Mouse (Mus musculus): ENCODE results near the gene Depdc7. TPM values are rescaled to one million over a fixed set of nuclear protein-coding genes. Genes with fewer than 3 reads are reported as not detected.

Depdc7 gene
- polyA plus RNA-seq (2014; fragmentation: Nextera tagmentation; extraction: Ambion mirVana): 7.6 and 8.1 TPM in 2 replicates

GRCm38 (mm10) chr2:104742741-104743064, at the start of gene Depdc7:
Depdc7 (minus strand) TSS chr2:104742878.
- Histone ChIP-seq H3K27me3 (ENCODE audit: insufficient read depth, low read length) (no peaks in the 10 kb centered on the region), H3K4me1 (ENCODE audit: insufficient read depth) (0 out of 2 replicates have a peak, but pooled peaks cover 3% of the 10 kb centered on the region), H3K36me3 (ENCODE audit: insufficient read depth) (no peaks in the 10 kb centered on the region), H3K4me2 (peak within 1 kb of the TSS; percentile 98), H3K9me3 (ENCODE audit: low read depth, low read length) (no peaks in the 10 kb centered on the region), H3K9ac (peak within 1 kb of the TSS; percentile 68), H3K27ac (ENCODE audit: low read depth) (no peak within 1 kb of the TSS), H3K4me3 (ENCODE audit: low read depth, low read length) (peak within 1 kb of the TSS; percentile 77)
- ATAC-seq (ENCODE audit: insufficient read depth) (peak; percentile 95), DNase-seq (peak; percentile 92)
- no peak for TF ChIP-seq CTCF (IDR thresholded peaks at IDR 0.05; ENCODE audit: low read depth)
- under 1% methylated on average over 31 of the region's 31 CpGs for WGBS

GRCm38 (mm10) chr2:104774763-104775162, 32.1 kb upstream of the Depdc7 start:
- ATAC-seq (ENCODE audit: insufficient read depth) (no peak), DNase-seq (peak; percentile 72)
- H3K36me3 ChIP-seq (ENCODE audit: insufficient read depth): peaks cover 63% of the 10 kb centered on the region

GRCm38 (mm10) chr2:104768697-104769096, 26.0 kb upstream of the Depdc7 start:
- no peak for TF ChIP-seq CTCF (IDR thresholded peaks at IDR 0.05; ENCODE audit: low read depth)
- no peak for ATAC-seq (ENCODE audit: insufficient read depth)
- 84% methylated on average over 1 of the region's 1 CpGs for WGBS
- Histone ChIP-seq H3K9ac (no peak overlapping the region), H3K27ac (ENCODE audit: low read depth) (no peak overlapping the region), H3K9me3 (ENCODE audit: low read depth, low read length) (no peaks in the 10 kb centered on the region), H3K4me2 (no peak overlapping the region), H3K4me3 (ENCODE audit: low read depth, low read length) (no peak overlapping the region), H3K27me3 (ENCODE audit: insufficient read depth, low read length) (no peaks in the 10 kb centered on the region), H3K4me1 (ENCODE audit: insufficient read depth) (no peaks in the 10 kb centered on the region), H3K36me3 (ENCODE audit: insufficient read depth) (peaks cover 52% of the 10 kb centered on the region)
- DNase-seq: no peak

More at GRCm38 (mm10) chr2:104774763-104775162, 32.1 kb upstream of the Depdc7 start:
- Histone ChIP-seq H3K9me3 (ENCODE audit: low read depth, low read length) (no peaks in the 10 kb centered on the region), H3K9ac (no peak overlapping the region), H3K27me3 (ENCODE audit: insufficient read depth, low read length) (no peaks in the 10 kb centered on the region), H3K27ac (ENCODE audit: low read depth) (no peak overlapping the region), H3K4me2 (no peak overlapping the region), H3K4me1 (ENCODE audit: insufficient read depth) (no peaks in the 10 kb centered on the region), H3K4me3 (ENCODE audit: low read depth, low read length) (no peak overlapping the region)
- peak; percentile 66 for TF ChIP-seq CTCF (IDR thresholded peaks at IDR 0.05; ENCODE audit: low read depth)
- WGBS: 84% methylated on average over 1 of the region's 1 CpGs

GRCm38 (mm10) chr2:104764018-104764417, 21.3 kb upstream of the Depdc7 start:
- Histone ChIP-seq H3K9ac (no peak overlapping the region), H3K36me3 (ENCODE audit: insufficient read depth) (peaks cover 44% of the 10 kb centered on the region), H3K9me3 (ENCODE audit: low read depth, low read length) (no peaks in the 10 kb centered on the region), H3K4me1 (ENCODE audit: insufficient read depth) (no peaks in the 10 kb centered on the region), H3K4me2 (no peak overlapping the region), H3K4me3 (ENCODE audit: low read depth, low read length) (no peak overlapping the region), H3K27ac (ENCODE audit: low read depth) (no peak overlapping the region), H3K27me3 (ENCODE audit: insufficient read depth, low read length) (no peaks in the 10 kb centered on the region)
- no peak for TF ChIP-seq CTCF (IDR thresholded peaks at IDR 0.05; ENCODE audit: low read depth)
- no peak for ATAC-seq (ENCODE audit: insufficient read depth)
- WGBS: 80% methylated on average over 4 of the region's 4 CpGs
- DNase-seq: no peak

- ATAC-seq (ENCODE audit: insufficient read depth) (no peak), DNase-seq (no peak)
- H3K9ac ChIP-seq: no peak overlapping the region
- TF ChIP-seq CTCF (IDR thresholded peaks at IDR 0.05; ENCODE audit: low read depth): no peak
- WGBS: 72% methylated on average over 8 of the region's 8 CpGs
- H3K9me3 ChIP-seq (ENCODE audit: low read depth, low read length): no peaks in the 10 kb centered on the region
- no peaks in the 10 kb centered on the region for H3K27me3 ChIP-seq (ENCODE audit: insufficient read depth, low read length)
- no peaks in the 10 kb centered on the region for H3K4me1 ChIP-seq (ENCODE audit: insufficient read depth)
- no peak overlapping the region for H3K27ac ChIP-seq (ENCODE audit: low read depth)
- H3K4me3 ChIP-seq (ENCODE audit: low read depth, low read length): no peak overlapping the region
- H3K36me3 ChIP-seq (ENCODE audit: insufficient read depth): peaks cover 37% of the 10 kb centered on the region
- no peak overlapping the region for H3K4me2 ChIP-seq
Observed at GRCm38 (mm10) chr2:104763134-104763703, 20.5 kb upstream of the Depdc7 start.

- ATAC-seq (ENCODE audit: insufficient read depth) (peak; percentile 49; the same call in 1 of the 2 replicates), DNase-seq (peak; percentile 76)
- Histone ChIP-seq H3K4me1 (ENCODE audit: insufficient read depth) (no peaks in the 10 kb centered on the region), H3K36me3 (ENCODE audit: insufficient read depth) (0 out of 2 replicates have a peak, but pooled peaks cover 4% of the 10 kb centered on the region), H3K27me3 (ENCODE audit: insufficient read depth, low read length) (no peaks in the 10 kb centered on the region), H3K9ac (no peak overlapping the region), H3K27ac (ENCODE audit: low read depth) (no peak overlapping the region), H3K9me3 (ENCODE audit: low read depth, low read length) (no peaks in the 10 kb centered on the region), H3K4me2 (no peak overlapping the region), H3K4me3 (ENCODE audit: low read depth, low read length) (no peak overlapping the region)
- peak; percentile 58 for TF ChIP-seq CTCF (IDR thresholded peaks at IDR 0.05; ENCODE audit: low read depth)
- 57% methylated on average over 3 of the region's 3 CpGs for WGBS
Observed at GRCm38 (mm10) chr2:104750611-104751010, 7.9 kb upstream of the Depdc7 start.

- H3K4me3 ChIP-seq (ENCODE audit: low read depth, low read length): no peak overlapping the region
- H3K9me3 ChIP-seq (ENCODE audit: low read depth, low read length): no peaks in the 10 kb centered on the region
- WGBS: 71% methylated on average over 5 of the region's 5 CpGs
- no peak overlapping the region for H3K4me2 ChIP-seq
- no peak overlapping the region for H3K27ac ChIP-seq (ENCODE audit: low read depth)
- no peaks in the 10 kb centered on the region for H3K36me3 ChIP-seq (ENCODE audit: insufficient read depth)
- H3K9ac ChIP-seq: no peak overlapping the region
- H3K27me3 ChIP-seq (ENCODE audit: insufficient read depth, low read length): no peaks in the 10 kb centered on the region
- TF ChIP-seq CTCF (IDR thresholded peaks at IDR 0.05; ENCODE audit: low read depth): no peak
- ATAC-seq (ENCODE audit: insufficient read depth): no peak
- H3K4me1 ChIP-seq (ENCODE audit: insufficient read depth): no peaks in the 10 kb centered on the region
- no peak for DNase-seq
Observed at GRCm38 (mm10) chr2:104748652-104749183, 6.0 kb upstream of the Depdc7 start.

Data from lung, embryonic 14.5 days (tissue).